Mouse (Mus musculus) frontal cortex, postnatal 10 days (tissue): ENCODE results near the gene Farp1.

ENCODE experiments used
- DNase-seq, 2 experiments: peaks; one replicate each; pipeline ENCODE4 v3.0.0; 2022; ENCODE audit warnings: low spot score in 2 of 2, mixed read lengths in 1 of 2

Gene Farp1

GRCm38 (mm10) chr14:121219226-121220039 lies 184.4 kb downstream of the Farp1 start:
- no peak for DNase-seq

- DNase-seq: no peak
These were observed 185.0 kb downstream of the Farp1 start for GRCm38 (mm10) chr14:121220040-121220322.

GRCm38 (mm10) chr14:121220723-121221122 lies 185.7 kb downstream of the Farp1 start:
- DNase-seq: peak in 1 of 2 experiments; percentile 42

DNA sequence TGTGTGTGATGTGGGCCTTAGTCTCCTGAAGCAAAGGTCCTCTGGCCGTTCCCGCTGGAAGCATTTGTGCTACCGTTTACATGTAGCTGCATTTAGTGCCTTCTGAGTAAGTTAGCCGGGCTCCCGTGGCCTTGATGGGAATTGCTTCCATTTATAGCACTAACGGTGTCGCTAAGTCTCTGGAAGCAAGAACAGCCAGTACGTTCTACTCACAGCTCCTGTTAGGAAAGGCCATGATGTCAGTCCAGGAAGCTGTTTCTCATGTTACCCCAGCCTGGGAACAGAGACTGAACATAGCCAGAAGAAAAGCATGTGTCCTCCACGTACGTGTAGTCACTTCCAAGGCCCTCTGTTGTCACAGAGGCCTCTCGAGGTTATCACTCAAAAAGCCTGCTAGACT lies 190.8 kb downstream of the Farp1 start:
- no peak for DNase-seq

DNA sequence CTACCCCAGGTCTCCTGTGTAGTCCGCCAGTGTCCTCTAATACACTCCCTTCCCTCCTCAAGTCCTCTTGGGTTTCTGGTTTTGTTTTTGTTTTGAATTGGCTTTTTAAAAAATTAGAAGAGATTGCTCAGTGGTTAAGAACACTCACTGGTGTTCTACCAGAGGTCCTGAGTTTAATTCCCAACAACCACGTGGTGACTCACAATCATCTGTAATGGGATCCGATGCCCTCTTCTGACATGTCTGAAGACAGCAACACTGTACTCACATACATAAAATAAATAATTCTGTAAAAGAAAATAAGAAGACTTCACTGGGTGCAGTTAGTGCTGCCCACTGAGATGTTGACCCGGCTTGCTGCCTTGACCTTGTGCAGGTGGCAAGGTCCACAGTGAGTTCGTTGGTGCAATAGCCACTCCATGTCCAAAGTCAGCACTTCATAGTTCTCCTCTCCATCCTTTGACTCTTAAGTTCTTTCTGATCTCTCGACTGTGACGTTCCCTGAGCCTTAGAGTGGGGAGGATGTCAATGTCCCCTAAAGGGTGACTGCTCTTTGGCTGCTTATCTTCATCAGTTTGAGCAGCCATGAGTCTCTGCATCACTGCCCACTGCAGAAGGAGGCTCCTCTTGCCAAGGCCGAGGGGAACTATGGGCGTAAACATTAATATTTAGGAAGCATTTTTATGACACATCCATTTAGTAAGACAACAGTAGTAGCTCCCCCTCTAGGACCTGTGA lies 194.2 kb downstream of the Farp1 start:
- no peak for DNase-seq

- no peak for DNase-seq
These were observed 196.2 kb downstream of the Farp1 start for GRCm38 (mm10) chr14:121231232-121231631.

GRCm38 (mm10) chr14:121234741-121235307 lies 199.8 kb downstream of the Farp1 start:
- no peak for DNase-seq

GRCm38 (mm10) chr14:121236736-121237135 lies 201.7 kb downstream of the Farp1 start:
- DNase-seq: no peak

DNA sequence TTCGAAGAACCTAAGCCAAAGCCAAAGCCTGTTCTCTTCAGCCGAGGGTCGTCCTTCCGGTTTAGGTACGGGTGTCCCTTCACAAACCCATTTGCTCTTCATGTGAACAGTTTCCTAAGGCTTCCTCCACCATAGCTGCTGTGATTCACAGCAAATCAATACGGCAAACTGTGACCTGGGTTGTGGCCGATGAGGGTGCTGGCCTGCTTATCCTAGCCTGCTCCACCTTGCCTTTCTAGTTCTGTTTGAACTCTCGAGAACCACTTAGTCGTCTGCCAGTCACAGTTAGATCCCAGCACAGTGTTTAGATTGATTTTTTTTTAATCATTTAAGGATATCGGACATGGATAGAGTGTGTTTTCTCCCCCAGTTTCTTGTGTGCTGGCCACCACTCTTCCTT lies 203.7 kb downstream of the Farp1 start:
- DNase-seq: no peak

DNA sequence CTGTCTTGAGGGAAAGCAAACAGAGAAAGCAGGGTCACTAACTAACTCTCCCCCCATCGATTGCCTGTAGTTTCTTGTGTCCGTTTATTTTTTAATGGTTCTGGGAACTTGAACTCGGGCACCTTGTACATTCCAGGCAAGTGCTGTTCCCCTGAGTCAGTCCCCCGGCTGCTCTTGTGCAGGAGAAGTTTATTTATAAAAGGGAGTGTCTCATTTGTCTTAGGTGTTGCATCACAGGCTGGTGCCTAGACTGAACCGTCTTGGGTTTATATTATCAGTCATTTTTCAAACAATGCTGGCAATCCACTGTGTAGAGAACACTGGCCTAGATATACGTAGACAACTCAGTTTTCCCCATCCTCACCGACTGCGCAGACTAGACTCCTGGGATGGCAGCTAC lies 204.4 kb downstream of the Farp1 start:
- DNase-seq: no peak

- DNase-seq: no peak
These were observed 209.1 kb downstream of the Farp1 start for GRCm38 (mm10) chr14:121244104-121244503.

- DNase-seq: no peak
These were observed 211.2 kb downstream of the Farp1 start for GRCm38 (mm10) chr14:121246048-121246731.

- DNase-seq: no peak
These were observed 212.3 kb downstream of the Farp1 start for GRCm38 (mm10) chr14:121247287-121247686.

DNA sequence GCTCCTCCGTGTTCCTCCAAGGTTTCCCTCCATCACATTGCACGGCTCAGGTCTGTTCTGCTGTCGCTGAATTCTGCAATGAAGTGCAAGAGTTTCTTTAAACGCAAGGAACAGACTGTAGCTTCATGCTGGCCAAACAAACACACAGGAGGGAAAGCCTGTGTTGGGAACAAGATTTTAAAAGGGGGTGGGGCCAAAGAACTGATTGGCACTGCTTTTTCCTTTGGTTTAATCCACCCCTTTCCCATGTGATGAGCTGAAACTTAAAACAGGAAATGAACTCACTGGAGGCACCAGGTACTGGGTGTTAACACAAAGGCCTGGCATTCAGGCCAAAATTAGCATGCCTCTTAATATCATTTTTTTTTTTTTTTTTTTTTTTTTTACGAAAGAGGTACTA lies 213.3 kb downstream of the Farp1 start:
- DNase-seq: no peak

GRCm38 (mm10) chr14:121251099-121251498 lies 216.1 kb downstream of the Farp1 start:
- DNase-seq: no peak

- no peak for DNase-seq
These were observed 216.7 kb downstream of the Farp1 start for GRCm38 (mm10) chr14:121251708-121252107.

- DNase-seq: no peak
These were observed 217.5 kb downstream of the Farp1 start for GRCm38 (mm10) chr14:121252542-121252941.

- DNase-seq: no peak
These were observed 219.9 kb downstream of the Farp1 start for GRCm38 (mm10) chr14:121254869-121255268.

GRCm38 (mm10) chr14:121255469-121255868 lies 220.5 kb downstream of the Farp1 start:
- no peak for DNase-seq

DNA sequence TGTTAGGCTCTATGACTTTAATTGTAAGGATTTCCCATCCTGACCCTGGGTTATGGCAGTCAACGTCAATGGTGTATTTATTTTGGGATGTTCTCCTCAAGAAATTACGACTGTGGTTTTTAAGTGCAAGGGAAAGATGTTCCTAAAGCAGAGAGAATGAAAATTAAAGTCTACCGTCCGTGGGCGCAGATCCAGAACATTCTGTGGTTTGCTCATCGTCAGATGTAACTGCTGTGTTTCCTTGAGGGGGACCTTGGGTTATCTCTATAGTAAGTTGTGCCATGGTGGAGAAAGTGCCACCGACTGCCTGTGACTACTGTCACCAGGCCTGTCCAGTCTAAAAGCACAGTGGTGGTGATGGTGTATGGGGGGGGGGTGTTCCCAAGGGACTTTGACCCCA lies 221.9 kb downstream of the Farp1 start:
- no peak for DNase-seq

DNA sequence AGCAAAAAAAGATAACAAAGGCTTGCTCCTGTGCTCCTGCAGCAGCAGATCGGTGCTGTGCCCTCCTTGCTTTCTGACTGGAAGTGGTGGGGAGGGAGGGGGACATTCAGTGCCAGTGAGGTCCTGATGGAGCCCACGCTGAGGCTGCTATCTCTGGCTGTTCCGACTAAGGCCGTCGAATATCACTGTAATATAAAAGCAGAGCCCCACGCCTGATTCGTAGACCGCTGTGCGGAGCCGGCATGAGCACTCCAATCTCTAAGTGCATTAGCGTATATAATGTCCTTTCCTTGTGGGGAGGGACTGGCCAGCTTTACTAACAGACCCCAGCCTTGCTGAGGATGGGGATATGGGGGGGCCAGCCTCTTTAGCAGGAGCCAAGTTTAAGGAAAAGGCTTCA lies 224.3 kb downstream of the Farp1 start:
- DNase-seq: no peak

DNA sequence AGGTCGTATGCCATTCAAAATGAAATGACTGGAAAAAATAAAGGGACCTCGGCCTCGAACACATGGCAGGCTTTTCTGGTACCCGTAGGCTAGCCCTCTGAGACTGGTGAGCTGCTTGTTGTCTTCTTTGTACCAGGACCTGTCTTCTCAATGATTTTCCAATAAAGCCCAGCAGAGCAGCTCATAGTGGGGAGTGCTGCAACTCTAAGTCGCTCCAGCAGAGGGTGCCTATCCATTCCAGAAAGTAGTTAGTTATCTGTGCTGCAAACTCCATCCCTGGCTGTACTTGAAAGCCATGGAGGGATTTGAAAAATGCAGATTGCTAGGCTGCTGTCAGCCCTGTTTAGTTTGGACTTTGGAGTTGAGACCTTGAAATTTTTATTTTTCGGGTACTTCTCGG lies 224.8 kb downstream of the Farp1 start:
- DNase-seq: peak in 1 of 2 experiments; percentile 47
